In genomic region chr11:57521206-57521605, GRCm38 (mm10) we compare ENCODE assay signal across 21 mouse cellular contexts.
"Had no signal": no experiment of that assay in that cellular context is flagged by ENCODE, and none has a peak within 500 bp of the region (broad histone marks: within the 10 kb centered on the region; RNA-seq: fewer than 3 reads in every experiment).

No protein-coding gene starts in this region.

- H3K9ac ChIP-seq: kidney, embryonic 15.5 days; limb, embryonic 13.5 days; liver, embryonic 12.5 days; liver, embryonic 15.5 days; lung, embryonic 15.5 days; midbrain, embryonic 13.5 days; neural tube, embryonic 13.5 days had no signal

- H3K36me3 ChIP-seq: lung, embryonic 15.5 days had no signal

- H3K4me3 ChIP-seq: kidney, embryonic 15.5 days; limb, embryonic 10.5 days; limb, embryonic 13.5 days; liver, embryonic 12.5 days; liver, embryonic 15.5 days; lung, embryonic 15.5 days; megakaryocyte, embryonic 14.5 days; midbrain, embryonic 10.5 days; midbrain, embryonic 13.5 days; myocyte; neural tube, embryonic 13.5 days had no signal

- H3K27ac ChIP-seq: kidney, embryonic 15.5 days; limb, embryonic 10.5 days; limb, embryonic 13.5 days; liver, embryonic 12.5 days; liver, embryonic 15.5 days; lung, embryonic 15.5 days; midbrain, embryonic 10.5 days; midbrain, embryonic 13.5 days; neural tube, embryonic 13.5 days had no signal

- H3K9me3 ChIP-seq: kidney, embryonic 15.5 days; limb, embryonic 10.5 days; limb, embryonic 13.5 days; liver, embryonic 12.5 days; liver, embryonic 15.5 days; lung, embryonic 15.5 days; megakaryocyte, embryonic 14.5 days; midbrain, embryonic 10.5 days; midbrain, embryonic 13.5 days; neural tube, embryonic 13.5 days had no signal

- ATAC-seq: liver, embryonic 12.5 days; midbrain, embryonic 13.5 days; midbrain, embryonic 16.5 days had no signal

- H3K4me2 ChIP-seq: kidney, embryonic 15.5 days; limb, embryonic 13.5 days; liver, embryonic 12.5 days; liver, embryonic 15.5 days; lung, embryonic 15.5 days; midbrain, embryonic 13.5 days; neural tube, embryonic 13.5 days had no signal

- DNase-seq: kidney, postnatal 10 days; kidney, postnatal 36 days; liver; lung, adult 18-20 months; lung, postnatal 10 days; lung, postnatal 36 days; retina, postnatal 1 day; thymus, adult 18-20 months; thymus, postnatal 36 days had no signal

- H3K27me3 ChIP-seq: kidney, embryonic 15.5 days; limb, embryonic 13.5 days; liver, embryonic 12.5 days; liver, embryonic 15.5 days; lung, embryonic 15.5 days; megakaryocyte, embryonic 14.5 days; midbrain, embryonic 13.5 days; neural tube, embryonic 13.5 days had no signal
